Mouse (Mus musculus): ENCODE measurements around the gene Fv1. TPM values are rescaled to one million over a fixed set of nuclear protein-coding genes. Genes with fewer than 3 reads are reported as not detected.

The Fv1 gene
- polyA plus RNA-seq, 1 experiment from 2014 or later, result 12.7 TPM

DNA sequence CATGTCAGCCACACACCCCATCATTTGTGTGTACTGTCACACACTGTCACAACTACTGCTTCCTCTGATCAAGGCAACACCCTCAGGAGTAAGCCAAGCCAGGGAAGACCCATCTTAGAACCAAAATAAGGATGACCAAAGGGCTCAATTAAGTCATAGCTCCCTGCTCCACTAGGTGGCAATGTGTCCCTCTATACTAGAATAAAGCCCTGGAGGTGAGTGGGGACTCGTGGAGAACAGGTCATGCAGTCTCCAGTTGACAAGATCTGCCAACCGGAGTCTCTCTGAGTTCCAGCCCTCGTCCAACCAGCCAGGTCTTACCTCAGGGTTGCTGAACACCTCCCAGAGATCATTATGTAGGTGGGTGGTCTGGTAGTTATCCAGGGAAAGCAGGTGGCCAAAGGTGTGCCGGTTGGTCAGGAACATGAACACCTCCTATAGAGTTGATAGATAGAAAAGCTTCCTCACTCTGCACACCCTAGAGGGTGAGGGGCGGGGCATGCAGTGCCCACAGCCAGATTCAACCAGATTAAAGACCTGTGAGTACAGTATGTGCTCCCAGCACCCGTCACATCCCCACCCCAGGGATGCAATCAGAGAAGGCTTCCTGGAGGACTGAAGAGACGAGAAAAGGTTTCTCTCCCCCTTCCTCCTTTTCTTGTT is 49.8 kb downstream of the Fv1 start:
- no peaks in the 10 kb centered on the region for H3K4me1 ChIP-seq
- H3K4me3 ChIP-seq, result no peak overlapping the region
- no peak for ATAC-seq (replicated peaks)
- H3K9ac ChIP-seq (replicated peaks), result no peak overlapping the region
- H3K27me3 ChIP-seq, result no peaks in the 10 kb centered on the region
- no peak overlapping the region for H3K4me2 ChIP-seq (replicated peaks)
- H3K36me3 ChIP-seq, result no peaks in the 10 kb centered on the region
- WGBS, result 57% methylated on average over 7 of the region's 7 CpGs
- H3K27ac ChIP-seq (replicated peaks), result no peak overlapping the region
- no peaks in the 10 kb centered on the region for H3K9me3 ChIP-seq

Other genes starting within 250 kb of the Fv1 start
- gene Zfp979, start 226.5 kb upstream of the Fv1 start, polyA plus RNA-seq (2015; fragmentation: Nextera tagmentation; extraction: Ambion mirVana), result 0.84 and 1.1 TPM in 2 replicates
- gene Zfp534, start 166.4 kb upstream of the Fv1 start, polyA plus RNA-seq (2015; fragmentation: Nextera tagmentation; extraction: Ambion mirVana), result not detected in 2 replicates
- 4.9 and 5.3 TPM in 2 replicates for gene Zfp984, start 59.2 kb upstream of the Fv1 start, polyA plus RNA-seq (2015; fragmentation: Nextera tagmentation; extraction: Ambion mirVana)
- gene Zfp933, start 20.6 kb upstream of the Fv1 start, polyA plus RNA-seq (2015; fragmentation: Nextera tagmentation; extraction: Ambion mirVana), result 8.3 and 10.7 TPM in 2 replicates
- 55.0 and 55.3 TPM in 2 replicates for gene Miip, start 163 bp upstream of the Fv1 start, polyA plus RNA-seq (2015; fragmentation: Nextera tagmentation; extraction: Ambion mirVana)
- 73.6 and 77.2 TPM in 2 replicates for gene Mfn2, start 35.7 kb downstream of the Fv1 start, polyA plus RNA-seq (2015; fragmentation: Nextera tagmentation; extraction: Ambion mirVana)
- gene Plod1, start 67.8 kb downstream of the Fv1 start, polyA plus RNA-seq (2015; fragmentation: Nextera tagmentation; extraction: Ambion mirVana), result 16.1 and 16.4 TPM in 2 replicates
- gene 2510039O18Rik, start 71.9 kb downstream of the Fv1 start, polyA plus RNA-seq (2015; fragmentation: Nextera tagmentation; extraction: Ambion mirVana), result 13.7 and 13.8 TPM in 2 replicates
- gene Nppb, start 116.8 kb downstream of the Fv1 start, polyA plus RNA-seq (2015; fragmentation: Nextera tagmentation; extraction: Ambion mirVana), result not detected in 2 replicates
- gene Nppa, start 131.7 kb downstream of the Fv1 start, polyA plus RNA-seq (2015; fragmentation: Nextera tagmentation; extraction: Ambion mirVana), result 0.76 and 1.6 TPM in 2 replicates
- gene Clcn6, start 169.8 kb downstream of the Fv1 start, polyA plus RNA-seq (2015; fragmentation: Nextera tagmentation; extraction: Ambion mirVana), result 30.8 and 33.4 TPM in 2 replicates
- 16.6 and 17.1 TPM in 2 replicates for gene Mthfr, start 170.1 kb downstream of the Fv1 start, polyA plus RNA-seq (2015; fragmentation: Nextera tagmentation; extraction: Ambion mirVana)
- gene Agtrap, start 219.1 kb downstream of the Fv1 start, polyA plus RNA-seq (2015; fragmentation: Nextera tagmentation; extraction: Ambion mirVana), result 4.6 and 5.6 TPM in 2 replicates

All from forebrain, embryonic 15.5 days (tissue).